Mouse (Mus musculus): ENCODE results near the gene Atat1.

DNA sequence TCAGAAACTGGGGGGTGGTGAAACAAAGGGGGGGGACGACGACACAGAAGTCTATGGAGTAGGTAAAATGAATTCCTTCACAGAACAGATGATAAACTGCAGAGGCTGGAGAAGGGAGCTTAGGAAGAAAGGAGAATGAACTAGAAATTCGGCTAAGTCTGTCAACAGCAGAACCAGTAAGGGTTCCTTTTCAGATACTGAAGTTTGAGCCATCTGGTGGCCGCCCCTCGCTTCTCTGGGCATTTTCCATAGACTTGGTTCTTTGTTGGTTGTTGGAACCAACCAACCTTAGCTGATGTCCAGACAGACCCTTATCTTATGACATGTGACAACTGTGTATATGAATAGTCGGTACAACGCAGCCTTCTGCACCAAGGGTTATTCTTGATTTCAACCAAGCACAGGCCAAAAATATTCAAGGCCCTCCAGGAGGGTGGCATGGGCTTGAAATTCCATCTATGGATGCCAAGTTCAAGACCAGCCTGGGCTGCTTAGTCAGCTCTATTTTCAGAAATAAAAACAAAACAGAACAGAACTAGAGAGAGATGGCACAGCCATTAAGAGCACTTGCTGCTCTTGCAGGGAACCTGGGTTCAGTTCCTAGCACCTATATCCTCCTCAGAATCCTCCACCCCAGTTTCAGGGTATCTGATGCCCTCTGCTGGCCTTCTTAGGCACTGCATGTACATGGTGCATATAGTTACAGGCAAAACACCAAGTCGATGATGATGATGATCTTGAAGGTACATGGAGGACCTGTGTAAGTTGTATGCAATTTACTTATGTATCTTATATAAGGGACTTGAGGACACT is 38.8 kb downstream of the Atat1 start:
- TF ChIP-seq CTCF (IDR thresholded peaks at IDR 0.05; ENCODE audit: extremely low read depth, insufficient read depth, insufficient read length, insufficient replicate concordance) (peak; percentile 28; the same call in 1 of the 2 replicates), POLR2A (IDR thresholded peaks at IDR 0.05; ENCODE audit: low read depth, low read length) (no peak)

All from spleen, adult 2 months (tissue).